Mouse (Mus musculus): ENCODE measurements around the gene Srcap. TPM values are rescaled to one million over a fixed set of nuclear protein-coding genes. Genes with fewer than 3 reads are reported as not detected.
A peak's percentile ranks its signal among the peaks of the same experiment; 100 is the strongest.
"Not testable (repeated sequence)": the region's sequence is repeated elsewhere in the genome, so short reads cannot be mapped to it uniquely, and the experiment has no call there.

The Srcap gene
- total RNA-seq, 2 experiments from 2014 or later = 103 to 108 TPM

- not testable (repeated sequence) for DNase-seq (ENCODE audit: low spot score in 2 of 2)
Measured at GRCm38 (mm10) chr7:127488364-127488763, 23.4 kb upstream of the Srcap start.

- DNase-seq (ENCODE audit: low spot score in 2 of 2) = no peak
Measured at GRCm38 (mm10) chr7:127489982-127490381, 21.8 kb upstream of the Srcap start.

- no peak for DNase-seq (ENCODE audit: low spot score in 2 of 2)
Measured at GRCm38 (mm10) chr7:127491846-127492245, 19.9 kb upstream of the Srcap start.

GRCm38 (mm10) chr7:127494648-127495047 is 17.1 kb upstream of the Srcap start:
- DNase-seq (ENCODE audit: low spot score in 2 of 2) = no peak

- no peak for DNase-seq (ENCODE audit: low spot score in 2 of 2)
Measured at GRCm38 (mm10) chr7:127497382-127497781, 14.4 kb upstream of the Srcap start.

- peak in 1 of 2 experiments; percentile 54 for DNase-seq (ENCODE audit: low spot score in 2 of 2)
Measured at GRCm38 (mm10) chr7:127498407-127498806, 13.4 kb upstream of the Srcap start.

GRCm38 (mm10) chr7:127508291-127508690 is 3.5 kb upstream of the Srcap start:
- no peak for DNase-seq (ENCODE audit: low spot score in 2 of 2)

- DNase-seq (ENCODE audit: low spot score in 2 of 2) = not testable (repeated sequence)
Measured at GRCm38 (mm10) chr7:127509830-127510229, 2.0 kb upstream of the Srcap start.

DNA sequence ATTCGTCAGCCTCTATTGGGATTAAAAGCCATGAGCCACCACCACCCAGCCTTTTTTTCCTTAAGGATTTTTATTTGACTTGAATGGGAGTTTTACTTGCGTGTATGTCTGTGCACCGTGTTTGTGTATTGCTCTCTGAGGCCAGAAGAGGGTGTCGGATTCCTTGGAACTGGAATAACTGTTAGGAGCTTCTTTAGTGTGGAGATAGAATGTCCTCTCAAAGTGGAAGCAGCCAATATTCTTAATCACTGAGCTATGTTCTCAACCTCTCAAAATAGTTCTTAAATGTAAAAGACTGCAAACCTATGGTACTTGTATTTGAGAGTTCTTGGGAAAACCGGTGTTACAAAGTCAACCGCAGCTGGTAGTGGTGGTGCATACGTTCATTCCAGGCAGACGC is 542 bp upstream of the Srcap start:
- peak in 1 of 2 experiments; percentile 35 for DNase-seq (ENCODE audit: low spot score in 2 of 2)

DNA sequence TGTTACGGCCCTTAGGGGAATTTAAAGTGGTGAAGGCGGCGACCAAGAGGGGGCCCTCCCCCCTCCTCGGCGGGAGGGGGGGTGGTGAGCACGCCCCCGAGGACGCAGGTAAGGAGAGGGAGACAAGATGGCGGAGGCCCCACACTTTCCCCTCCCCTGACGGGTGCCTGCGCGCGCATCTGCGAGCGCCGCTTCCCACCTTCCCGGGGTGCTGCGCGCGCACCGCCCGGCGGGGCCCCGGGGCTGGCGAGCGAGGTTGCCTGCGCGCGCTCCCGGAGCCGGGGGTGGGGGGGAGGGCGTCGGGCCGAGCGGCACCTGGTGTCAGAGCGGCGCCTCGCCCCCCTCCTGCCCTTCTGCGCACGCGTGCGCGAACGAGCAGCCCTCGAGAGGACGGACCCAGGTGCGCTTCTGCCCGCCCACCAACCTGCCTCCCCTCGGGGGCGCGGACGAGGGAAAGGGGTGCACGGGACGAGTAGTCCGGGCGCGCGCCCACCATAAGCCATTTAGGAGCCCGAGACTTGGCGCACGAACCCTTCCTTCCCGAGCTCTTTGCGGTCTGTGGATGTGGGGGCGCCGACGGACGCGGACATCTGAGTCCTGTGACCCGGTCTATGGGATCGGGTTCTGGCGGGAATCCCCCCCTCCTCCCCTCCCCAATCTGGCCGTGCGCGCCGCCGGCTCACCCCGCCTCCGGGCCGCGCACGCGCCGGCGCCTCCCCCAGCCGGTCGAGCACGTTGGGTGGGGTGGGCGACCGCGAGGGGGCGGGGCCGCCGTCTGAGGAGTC is 640 bp downstream of the Srcap start:
- peak; percentile 81 to 88 for DNase-seq (ENCODE audit: low spot score in 2 of 2)

- peak in 1 of 2 experiments; percentile 28 for DNase-seq (ENCODE audit: low spot score in 2 of 2)
Measured at GRCm38 (mm10) chr7:127513016-127513390, 1.2 kb downstream of the Srcap start.

- DNase-seq (ENCODE audit: low spot score in 2 of 2) = no peak
Measured at GRCm38 (mm10) chr7:127513781-127514180, 2.0 kb downstream of the Srcap start.

- no peak for DNase-seq (ENCODE audit: low spot score in 2 of 2)
Measured at GRCm38 (mm10) chr7:127515846-127516245, 4.1 kb downstream of the Srcap start.

DNA sequence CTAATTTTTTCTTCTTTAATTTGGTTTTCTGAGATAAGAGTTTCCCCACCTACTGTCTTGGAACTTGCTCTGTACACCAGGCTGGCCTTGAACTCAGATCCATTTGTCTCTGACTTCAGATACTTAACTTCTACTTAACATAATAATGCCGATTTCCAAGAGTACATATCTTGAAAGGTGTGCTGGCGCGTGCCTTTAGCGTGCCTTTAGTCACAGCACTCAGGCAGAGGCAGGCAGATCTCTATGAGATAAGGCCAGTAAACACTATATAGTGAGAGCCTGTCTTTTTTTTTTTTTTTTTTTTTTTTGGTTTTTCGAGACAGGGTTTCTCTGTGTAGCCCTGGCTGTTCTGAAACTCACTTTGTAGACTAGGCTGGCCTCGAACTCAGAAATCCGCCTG is 4.6 kb downstream of the Srcap start:
- DNase-seq (ENCODE audit: low spot score in 2 of 2) = no peak

- DNase-seq (ENCODE audit: low spot score in 2 of 2) = no peak
Measured at GRCm38 (mm10) chr7:127519284-127519683, 7.5 kb downstream of the Srcap start, which contains the start of gene Gm42715. Gm42715 (plus strand) TSS chr7:127519584.

DNA sequence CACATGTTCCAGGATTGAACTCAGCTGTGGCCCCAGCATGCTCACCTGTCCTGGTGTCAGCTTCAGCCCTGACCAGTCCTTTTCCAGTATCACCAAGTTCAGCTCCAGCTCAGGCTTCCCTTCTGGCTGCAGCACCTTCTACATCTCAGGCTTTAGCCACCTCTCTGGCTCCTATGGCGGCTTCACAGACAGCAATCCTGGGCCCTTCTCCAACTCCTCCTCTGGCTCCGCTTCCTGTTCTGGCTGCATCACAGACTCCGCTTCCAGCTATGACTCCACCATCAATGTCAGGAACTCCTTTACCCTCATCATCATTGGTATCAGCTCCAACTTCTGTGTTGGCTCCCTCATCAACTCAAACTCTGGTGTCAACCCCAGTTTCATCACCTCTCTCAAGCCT is 29.9 kb downstream of the Srcap start:
- DNase-seq (ENCODE audit: low spot score in 2 of 2) = no peak

DNA sequence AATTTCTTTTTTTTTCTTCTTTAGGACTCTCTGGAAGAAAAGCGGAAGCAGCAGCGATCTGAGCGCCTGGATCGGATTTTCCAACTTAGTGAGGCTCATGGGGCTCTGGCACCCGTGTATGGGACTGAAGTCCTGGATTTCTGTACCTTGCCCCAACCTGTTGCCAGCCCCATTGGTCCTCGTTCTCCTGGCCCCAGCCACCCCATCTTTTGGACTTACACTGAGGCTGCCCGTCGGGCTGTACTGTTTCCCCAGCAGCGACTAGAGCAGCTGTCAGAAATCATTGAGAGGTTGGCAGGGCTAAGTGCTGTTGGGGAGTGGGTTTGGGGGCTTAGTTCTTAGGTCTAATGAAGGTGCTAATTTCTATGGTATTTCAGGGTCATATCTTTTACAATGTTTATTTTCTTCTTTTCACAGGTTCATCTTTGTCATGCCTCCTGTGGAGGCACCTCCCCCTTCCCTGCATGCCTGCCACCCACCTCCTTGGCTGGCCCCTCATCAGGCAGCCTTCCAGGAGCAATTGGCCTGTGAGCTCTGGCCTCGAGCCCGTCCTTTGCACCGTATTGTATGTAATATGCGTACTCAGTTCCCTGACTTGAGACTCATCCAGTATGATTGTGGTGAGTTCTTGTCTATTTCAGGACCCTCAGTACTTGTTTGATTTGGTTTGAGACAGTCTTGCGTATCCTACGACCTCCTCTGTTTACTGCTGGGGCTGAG is 37.5 kb downstream of the Srcap start:
- DNase-seq (ENCODE audit: low spot score in 2 of 2) = peak in 1 of 2 experiments; percentile 36

- no peak for DNase-seq (ENCODE audit: low spot score in 2 of 2)
Measured at GRCm38 (mm10) chr7:127551558-127551957, 39.8 kb downstream of the Srcap start.

GRCm38 (mm10) chr7:127560580-127560979 is 48.8 kb downstream of the Srcap start:
- DNase-seq (ENCODE audit: low spot score in 2 of 2) = no peak

DNA sequence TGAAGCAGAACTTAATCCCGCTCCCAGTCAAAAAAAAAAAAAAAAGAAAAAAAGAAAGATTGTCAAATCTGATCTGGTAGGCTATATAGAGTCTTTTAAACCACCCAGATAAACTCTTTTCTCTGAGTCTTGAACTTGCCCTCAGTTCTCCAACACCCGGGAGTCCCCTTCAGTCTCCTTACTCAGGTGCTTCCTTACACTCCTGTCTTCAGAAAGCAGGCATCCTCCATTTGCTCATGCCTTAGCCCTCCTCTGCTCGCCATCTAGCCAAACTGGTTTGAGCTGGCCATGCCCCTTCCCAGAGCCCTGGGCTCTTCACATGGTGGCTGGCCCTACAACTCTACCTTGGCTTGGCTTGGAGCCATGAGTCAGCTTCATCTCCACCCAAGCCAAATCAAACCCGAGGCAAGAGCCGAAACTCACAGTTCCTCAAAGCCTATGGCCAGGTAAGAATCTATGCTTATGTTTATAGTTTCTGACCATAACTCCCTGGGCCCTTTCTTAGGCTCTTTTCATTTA is 49.6 kb downstream of the Srcap start, which contains the start of gene Tmem265:
Gene Tmem265, plus strand, starts transcription at position 51 of the 519 bp plus-strand sequence.
- no peak for DNase-seq (ENCODE audit: low spot score in 2 of 2)

- DNase-seq (ENCODE audit: low spot score in 2 of 2) = peak in 1 of 2 experiments; percentile 11
Measured at GRCm38 (mm10) chr7:127564381-127565150, 52.8 kb downstream of the Srcap start.
